Mouse (Mus musculus) intestine, embryonic 15.5 days (tissue): ENCODE data around the gene Sirt1. TPM values are rescaled to one million over a fixed set of nuclear protein-coding genes. Genes with fewer than 3 reads are reported as not detected.
"Not testable (repeated sequence)": the region's sequence is repeated elsewhere in the genome, so short reads cannot be mapped to it uniquely, and the experiment has no call there.

Source experiments
- ATAC-seq: fragments of 200-750 bp; cut with Nextera tagmentation; 2 replicates; pipeline ENCODE4 v1.8.0; 2017; ENCODE audit warnings: moderate TSS enrichment, moderate library complexity
- H3K27ac ChIP-seq: fragments of 300-500 bp; sonication (generic); 2 replicates; pipeline ENCODE4 v1.5.1; 2015; ENCODE audit warnings: mild to moderate bottlenecking, inconsistent platforms
- H3K27me3 ChIP-seq: fragments of 300-500 bp; sonication (generic); replicated peaks from 2 replicates; pipeline ENCODE4 v1.6.1; 2015; ENCODE audit warnings: inconsistent platforms
- H3K36me3 ChIP-seq: fragments of 300-500 bp; sonication (generic); 2 replicates; pipeline ENCODE4 v1.6.1; 2015; ENCODE audit warnings: inconsistent platforms
- H3K4me1 ChIP-seq: fragments of 300-500 bp; sonication (generic); replicated peaks from 2 replicates; pipeline ENCODE4 v1.6.1; 2015; ENCODE audit warnings: inconsistent platforms
- H3K4me2 ChIP-seq: fragments of 300-500 bp; sonication (generic); replicated peaks from 2 replicates; pipeline ENCODE4 v1.6.1; 2015; ENCODE audit warnings: mild to moderate bottlenecking, inconsistent platforms
- H3K4me3 ChIP-seq: fragments of 300-500 bp; sonication (generic); replicated peaks from 2 replicates; pipeline ENCODE4 v1.5.1; 2015; ENCODE audit warnings: inconsistent platforms
- H3K9ac ChIP-seq: fragments of 300-500 bp; sonication (generic); 2 replicates; pipeline ENCODE4 v1.6.1; 2015; ENCODE audit warnings: inconsistent platforms
- H3K9me3 ChIP-seq: fragments of 300-500 bp; sonication (generic); 2 replicates; pipeline ENCODE4 v1.6.1; 2016; ENCODE audit warnings: inconsistent platforms
- WGBS: fragments of 180-500 bp; shearing (Covaris S2); methylation state at CpG from one replicate; pipeline ENCODE4 v1.1.7; 2015; 5-methylcytosine and 5-hydroxymethylcytosine counted together
- polyA plus RNA-seq: library from polyadenylated mRNA; unstranded; fragments of >200 nt; fragmentation: Nextera tagmentation; extraction: Ambion mirVana; gene quantifications from 2 replicates; pipeline ENCODE4 v1.2.1, GENCODE M21; 2015

The Sirt1 gene
- polyA plus RNA-seq, 1 experiment from 2014 or later = 5.2 TPM

DNA sequence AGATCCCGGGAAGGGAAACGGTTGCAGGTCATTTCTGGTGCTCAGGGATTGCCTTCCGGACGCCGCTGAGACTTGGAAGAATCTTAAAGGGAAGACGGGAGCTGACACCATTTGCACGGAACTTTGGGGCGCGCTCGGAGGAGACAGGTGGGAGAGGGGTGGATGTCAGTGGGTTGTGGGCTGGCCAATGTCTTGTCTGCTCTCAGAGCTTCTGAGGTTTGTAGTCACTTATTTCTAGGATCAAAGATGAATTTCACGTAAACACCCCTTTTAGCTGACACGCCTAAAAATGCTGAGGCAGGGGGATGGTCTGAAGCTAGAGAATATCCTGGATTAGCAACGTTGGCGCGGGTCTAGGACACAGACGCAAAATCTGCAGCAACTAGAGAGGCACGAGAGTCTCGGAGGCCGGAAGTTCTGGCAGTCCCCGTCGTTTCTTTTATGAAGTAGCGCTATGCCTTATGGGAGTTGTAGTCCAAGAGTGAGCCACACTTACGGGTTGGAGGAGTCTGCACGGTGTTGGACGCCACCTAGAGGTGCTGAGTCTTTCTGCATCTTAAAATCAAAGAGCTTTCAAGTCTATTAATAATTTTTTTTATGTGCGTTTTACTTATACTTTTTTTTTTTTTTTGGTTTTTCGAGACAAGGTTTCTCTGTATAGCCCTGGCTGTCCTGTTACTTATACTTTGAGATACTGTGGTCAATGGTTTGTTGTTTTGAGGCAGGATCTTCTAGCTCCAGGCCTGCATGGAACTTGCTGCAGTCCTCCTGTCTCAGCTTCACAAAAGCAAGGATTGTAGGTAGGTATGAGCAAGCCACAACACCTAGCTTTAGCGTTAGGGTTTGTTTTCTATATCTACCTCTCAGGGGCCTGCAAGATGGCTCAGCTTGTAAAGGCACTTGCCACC, 1.1 kb upstream of the Sirt1 start, which contains the start of gene Dnajc12:
TSS of gene Dnajc12 (plus strand) at position 72 of the 908 bp plus-strand sequence.
- Histone ChIP-seq H3K36me3 (no peaks in the 10 kb centered on the region), H3K4me3 (peak within 1 kb of the TSS; percentile 49), H3K27me3 (0 out of 2 replicates have a peak, but pooled peaks cover 5% of the 10 kb centered on the region), H3K27ac (no peak within 1 kb of the TSS), H3K4me2 (peak within 1 kb of the TSS; percentile 92), H3K4me1 (0 out of 2 replicates have a peak, but pooled peaks cover 2% of the 10 kb centered on the region), H3K9ac (peak within 1 kb of the TSS; percentile 55), H3K9me3 (no peaks in the 10 kb centered on the region)
- under 1% methylated on average over 28 of the region's 28 CpGs for WGBS
- ATAC-seq = peak; percentile 94

- H3K9me3 ChIP-seq = no peaks in the 10 kb centered on the region
- WGBS = 67% methylated on average over 6 of the region's 6 CpGs
These were observed 2.4 kb downstream of the Sirt1 start for GRCm38 (mm10) chr10:63378948-63379680.

GRCm38 (mm10) chr10:63377468-63377867, 4.0 kb downstream of the Sirt1 start:
- H3K36me3 ChIP-seq = no peaks in the 10 kb centered on the region
- H3K9me3 ChIP-seq = no peaks in the 10 kb centered on the region
- 0 out of 2 replicates have a peak, but pooled peaks cover 5% of the 10 kb centered on the region for H3K27me3 ChIP-seq
- no peak for ATAC-seq
- no peak overlapping the region for H3K9ac ChIP-seq
- H3K27ac ChIP-seq = no peak overlapping the region
- H3K4me1 ChIP-seq = 0 out of 2 replicates have a peak, but pooled peaks cover 2% of the 10 kb centered on the region
- H3K4me2 ChIP-seq = no peak overlapping the region
- H3K4me3 ChIP-seq = no peak overlapping the region
- 19% methylated on average over 9 of the region's 9 CpGs for WGBS

More at GRCm38 (mm10) chr10:63378948-63379680, 2.4 kb downstream of the Sirt1 start:
- H3K4me2 ChIP-seq = no peak overlapping the region
- no peak overlapping the region for H3K4me3 ChIP-seq
- no peak overlapping the region for H3K9ac ChIP-seq
- ATAC-seq = no peak
- H3K36me3 ChIP-seq = no peaks in the 10 kb centered on the region
- H3K4me1 ChIP-seq = 0 out of 2 replicates have a peak, but pooled peaks cover 2% of the 10 kb centered on the region
- no peak overlapping the region for H3K27ac ChIP-seq
- H3K27me3 ChIP-seq = 0 out of 2 replicates have a peak, but pooled peaks cover 5% of the 10 kb centered on the region

DNA sequence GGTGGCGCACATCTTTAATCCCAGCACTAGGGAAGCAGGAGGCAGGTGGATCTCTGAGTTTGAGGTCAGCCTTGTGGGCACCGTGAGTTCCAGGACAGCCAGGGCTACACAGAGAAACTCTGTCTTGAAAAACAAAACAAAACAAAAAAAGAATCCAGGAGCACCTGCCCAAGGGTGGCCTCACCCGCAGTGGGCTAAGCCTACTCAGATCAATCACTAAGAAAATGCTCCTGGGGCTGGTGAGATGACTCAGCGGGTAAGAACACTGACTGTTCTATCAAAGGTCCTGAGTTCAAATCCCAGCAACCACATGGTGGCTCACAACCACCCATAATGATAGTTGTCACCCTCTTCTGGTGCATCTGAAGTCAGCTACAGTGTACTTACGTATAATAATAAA, 5.2 kb downstream of the Sirt1 start:
- no peak overlapping the region for H3K27ac ChIP-seq
- H3K9ac ChIP-seq = no peak overlapping the region
- WGBS = 83% methylated on average over 5 of the region's 5 CpGs
- 0 out of 2 replicates have a peak, but pooled peaks cover 5% of the 10 kb centered on the region for H3K27me3 ChIP-seq
- H3K36me3 ChIP-seq = no peaks in the 10 kb centered on the region
- no peak for ATAC-seq
- H3K4me2 ChIP-seq = no peak overlapping the region
- H3K4me3 ChIP-seq = no peak overlapping the region
- no peaks in the 10 kb centered on the region for H3K9me3 ChIP-seq
- no peaks in the 10 kb centered on the region for H3K4me1 ChIP-seq

DNA sequence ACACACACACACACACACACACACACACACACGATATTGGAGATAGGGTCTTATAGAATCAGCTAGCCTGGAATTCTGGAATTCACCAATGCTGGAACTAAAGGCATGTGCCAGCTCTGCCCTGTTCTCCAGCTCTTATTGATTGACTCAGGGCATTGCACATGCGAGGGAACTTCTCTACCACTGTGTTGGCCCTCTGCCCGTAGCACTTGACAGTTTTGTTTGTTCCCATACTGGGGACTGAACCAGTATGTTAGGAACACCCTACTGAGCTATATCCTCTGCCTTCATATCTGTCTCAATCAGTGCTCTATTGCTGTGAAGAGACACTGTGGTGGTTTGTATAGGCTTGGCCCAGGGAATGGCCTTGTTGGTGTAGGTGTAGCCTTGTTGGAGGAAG, 13.5 kb downstream of the Sirt1 start:
- no peak overlapping the region for H3K4me3 ChIP-seq
- H3K4me2 ChIP-seq = no peak overlapping the region
- WGBS = 75% methylated on average over 3 of the region's 3 CpGs
- no peaks in the 10 kb centered on the region for H3K27me3 ChIP-seq
- H3K9me3 ChIP-seq = no peaks in the 10 kb centered on the region
- no peak for ATAC-seq
- no peaks in the 10 kb centered on the region for H3K36me3 ChIP-seq
- no peaks in the 10 kb centered on the region for H3K4me1 ChIP-seq
- no peak overlapping the region for H3K9ac ChIP-seq
- H3K27ac ChIP-seq = no peak overlapping the region

- ATAC-seq = no peak
- no peak overlapping the region for H3K27ac ChIP-seq
- no peak overlapping the region for H3K4me3 ChIP-seq
- H3K9ac ChIP-seq = no peak overlapping the region
- H3K9me3 ChIP-seq = no peaks in the 10 kb centered on the region
- no peaks in the 10 kb centered on the region for H3K27me3 ChIP-seq
- WGBS = 76% methylated on average over 6 of the region's 6 CpGs
- H3K4me1 ChIP-seq = no peaks in the 10 kb centered on the region
- H3K36me3 ChIP-seq = no peaks in the 10 kb centered on the region
- no peak overlapping the region for H3K4me2 ChIP-seq
These were observed 14.1 kb downstream of the Sirt1 start for GRCm38 (mm10) chr10:63367386-63367785.

- 52% methylated on average over 7 of the region's 7 CpGs for WGBS
- no peak overlapping the region for H3K4me3 ChIP-seq
- no peaks in the 10 kb centered on the region for H3K36me3 ChIP-seq
- no peaks in the 10 kb centered on the region for H3K4me1 ChIP-seq
- H3K27ac ChIP-seq = no peak overlapping the region
- no peaks in the 10 kb centered on the region for H3K9me3 ChIP-seq
- no peak overlapping the region for H3K4me2 ChIP-seq
- no peaks in the 10 kb centered on the region for H3K27me3 ChIP-seq
- H3K9ac ChIP-seq = no peak overlapping the region
- no peak for ATAC-seq
These were observed 15.5 kb downstream of the Sirt1 start for GRCm38 (mm10) chr10:63365918-63366455.

DNA sequence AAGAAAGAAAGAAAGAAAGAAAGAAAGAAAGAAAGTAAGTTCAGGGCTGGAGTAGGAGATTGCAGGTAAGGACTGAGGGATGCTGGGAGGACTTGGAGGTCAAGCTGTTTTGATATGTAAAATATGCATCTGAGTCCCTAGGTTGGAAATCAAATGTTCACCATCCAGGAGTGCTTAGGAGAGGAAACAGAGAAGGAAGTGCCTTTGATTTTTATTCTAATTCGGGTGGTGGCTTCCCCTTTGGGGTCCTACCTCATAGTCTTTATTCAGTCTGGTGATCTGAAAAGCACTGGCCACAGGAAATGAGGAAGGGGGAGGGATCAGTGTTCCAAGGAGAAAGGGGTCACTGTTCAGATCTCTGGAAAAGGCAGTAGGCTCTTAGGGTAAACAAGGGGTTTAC, 21.0 kb downstream of the Sirt1 start:
- no peak for ATAC-seq
- WGBS = 69% methylated on average over 1 of the region's 1 CpGs
- H3K4me2 ChIP-seq = no peak overlapping the region

DNA sequence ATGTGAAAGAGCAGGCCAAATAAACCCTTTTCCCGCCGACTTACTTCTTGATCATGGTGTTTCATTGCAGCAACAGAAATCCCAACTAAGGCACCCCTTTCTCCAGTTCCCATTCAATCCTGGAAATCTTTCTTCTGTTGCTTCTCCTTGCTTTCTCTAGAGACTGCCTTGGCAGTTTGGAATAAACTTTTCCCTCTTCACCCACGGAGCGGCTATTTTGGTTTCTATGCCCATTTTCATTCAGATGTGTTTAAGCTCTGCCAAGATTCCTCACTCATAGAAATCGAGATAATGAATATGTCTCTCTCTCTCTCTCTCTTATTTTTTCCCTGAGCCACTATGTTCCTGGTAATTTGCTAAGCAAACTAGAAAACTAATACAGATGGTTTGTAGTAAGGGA, 29.4 kb downstream of the Sirt1 start:
- H3K4me2 ChIP-seq = no peak overlapping the region
- no peak overlapping the region for H3K27ac ChIP-seq
- no peak for ATAC-seq
- H3K9me3 ChIP-seq = no peaks in the 10 kb centered on the region
- 88% methylated on average over 5 of the region's 5 CpGs for WGBS
- H3K27me3 ChIP-seq = no peaks in the 10 kb centered on the region
- no peaks in the 10 kb centered on the region for H3K4me1 ChIP-seq
- no peak overlapping the region for H3K4me3 ChIP-seq
- H3K36me3 ChIP-seq = no peaks in the 10 kb centered on the region
- no peak overlapping the region for H3K9ac ChIP-seq

More for the DNA sequence above, 21.0 kb downstream of the Sirt1 start:
- Histone ChIP-seq H3K9me3 (no peaks in the 10 kb centered on the region), H3K27me3 (no peaks in the 10 kb centered on the region), H3K9ac (no peak overlapping the region), H3K36me3 (no peaks in the 10 kb centered on the region), H3K4me3 (no peak overlapping the region), H3K27ac (no peak overlapping the region), H3K4me1 (no peaks in the 10 kb centered on the region)

DNA sequence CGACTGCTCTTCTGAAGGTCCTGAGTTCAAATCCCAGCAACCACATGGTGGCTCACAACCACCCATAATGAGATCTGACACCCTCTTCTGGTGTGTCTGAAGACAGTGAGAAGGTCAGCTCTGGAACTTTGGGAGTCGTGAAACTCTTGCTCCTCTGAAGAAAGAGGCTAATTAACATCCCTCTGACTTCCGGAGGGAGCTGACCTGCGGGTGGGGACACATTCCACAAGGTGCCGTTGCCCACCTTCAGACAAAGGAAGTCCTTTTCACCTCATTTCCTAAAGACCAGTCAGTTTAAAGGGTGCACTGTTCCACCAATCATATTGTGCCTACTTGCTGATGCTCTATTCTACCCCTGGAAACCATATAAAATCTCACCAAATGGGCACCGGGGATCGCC, 30.4 kb downstream of the Sirt1 start:
- H3K9me3 ChIP-seq, H3K4me2 ChIP-seq, H3K4me3 ChIP-seq, H3K9ac ChIP-seq, H3K27ac ChIP-seq, ATAC-seq, H3K4me1 ChIP-seq, H3K27me3 ChIP-seq, H3K36me3 ChIP-seq: not testable (repeated sequence)
- WGBS = 83% methylated on average over 7 of the region's 7 CpGs

DNA sequence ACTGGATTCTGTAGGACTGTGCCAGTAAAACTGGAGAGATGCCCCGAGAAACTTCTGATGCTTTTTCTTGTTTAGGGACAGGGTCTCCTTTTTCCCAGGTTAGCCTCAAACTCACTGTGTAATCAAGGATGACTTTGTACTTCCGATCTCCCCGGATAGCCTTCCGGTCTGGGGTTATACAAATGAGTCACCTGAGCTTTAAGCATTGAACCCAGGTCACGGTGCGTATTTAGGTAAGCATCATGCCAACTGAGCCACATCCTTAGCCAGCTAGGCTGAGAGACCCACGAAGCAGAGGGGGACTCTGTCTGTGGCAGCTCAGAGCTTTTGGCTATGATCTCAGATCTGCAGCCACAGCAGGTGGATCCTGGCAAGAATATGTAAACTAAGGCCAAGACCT, 30.8 kb downstream of the Sirt1 start:
- Histone ChIP-seq H3K36me3 (no peaks in the 10 kb centered on the region), H3K27ac (no peak overlapping the region), H3K9ac (no peak overlapping the region), H3K4me3 (no peak overlapping the region), H3K4me2 (no peak overlapping the region), H3K9me3 (no peaks in the 10 kb centered on the region), H3K27me3 (no peaks in the 10 kb centered on the region), H3K4me1 (no peaks in the 10 kb centered on the region)
- WGBS = 88% methylated on average over 7 of the region's 7 CpGs
- ATAC-seq = no peak

- no peaks in the 10 kb centered on the region for H3K27me3 ChIP-seq
- H3K36me3 ChIP-seq = no peaks in the 10 kb centered on the region
- no peaks in the 10 kb centered on the region for H3K9me3 ChIP-seq
- WGBS = 71% methylated on average over 3 of the region's 3 CpGs
- H3K4me2 ChIP-seq = no peak overlapping the region
- no peak overlapping the region for H3K9ac ChIP-seq
- ATAC-seq = no peak
- H3K4me3 ChIP-seq = no peak overlapping the region
- H3K4me1 ChIP-seq = no peaks in the 10 kb centered on the region
- no peak overlapping the region for H3K27ac ChIP-seq
These were observed 33.2 kb downstream of the Sirt1 start for GRCm38 (mm10) chr10:63348291-63348690.
